Mouse (Mus musculus): ENCODE results near the gene Edc3. TPM values are rescaled to one million over a fixed set of nuclear protein-coding genes. Genes with fewer than 3 reads are reported as not detected.

The Edc3 gene
- polyA plus RNA-seq, 1 experiment from 2014 or later = 22.2 TPM

DNA sequence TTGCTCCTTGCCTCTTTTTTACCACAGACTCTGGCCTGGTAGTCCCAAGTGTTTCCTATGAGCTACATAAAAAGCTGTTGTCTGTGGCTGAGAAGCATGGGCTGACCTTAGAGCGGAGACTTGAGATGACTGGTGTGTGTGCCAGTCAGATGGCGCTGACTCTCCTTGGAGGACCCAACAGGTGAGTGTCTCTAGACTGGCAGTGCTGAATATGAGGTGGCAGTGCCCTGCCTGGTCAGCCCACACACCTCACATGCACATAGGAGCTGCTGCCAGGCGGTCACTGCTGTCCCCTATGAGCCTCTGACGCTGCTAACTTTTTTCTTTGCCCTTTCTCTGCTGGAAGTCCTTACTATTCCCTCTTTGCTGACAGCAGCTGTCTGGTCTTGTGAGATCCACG lies 31.5 kb downstream of the Edc3 start:
- Histone ChIP-seq H3K9me3 (ENCODE audit: control insufficient read depth, low read length) (no peaks in the 10 kb centered on the region), H3K4me3 (ENCODE audit: low read depth, low read length) (no peak overlapping the region), H3K36me3 (ENCODE audit: control insufficient read depth, insufficient read depth, low read length) (peaks cover 9% of the 10 kb centered on the region), H3K4me1 (replicated peaks; ENCODE audit: control insufficient read depth, insufficient read depth, low read length) (peaks cover 2% of the 10 kb centered on the region; the same call in 1 of the 2 replicates), H3K4me2 (no peak overlapping the region), H3K27ac (ENCODE audit: low read depth, low read length) (no peak overlapping the region), H3K9ac (ENCODE audit: low read depth, low read length) (no peak overlapping the region), H3K27me3 (replicated peaks; ENCODE audit: control insufficient read depth, insufficient read depth, low read length) (no peaks in the 10 kb centered on the region)
- no peak for ATAC-seq (replicated peaks; ENCODE audit: low FRiP score)
- no peak for DNase-seq (ENCODE audit: low spot score)
- 90% methylated on average over 5 of the region's 5 CpGs for WGBS

DNA sequence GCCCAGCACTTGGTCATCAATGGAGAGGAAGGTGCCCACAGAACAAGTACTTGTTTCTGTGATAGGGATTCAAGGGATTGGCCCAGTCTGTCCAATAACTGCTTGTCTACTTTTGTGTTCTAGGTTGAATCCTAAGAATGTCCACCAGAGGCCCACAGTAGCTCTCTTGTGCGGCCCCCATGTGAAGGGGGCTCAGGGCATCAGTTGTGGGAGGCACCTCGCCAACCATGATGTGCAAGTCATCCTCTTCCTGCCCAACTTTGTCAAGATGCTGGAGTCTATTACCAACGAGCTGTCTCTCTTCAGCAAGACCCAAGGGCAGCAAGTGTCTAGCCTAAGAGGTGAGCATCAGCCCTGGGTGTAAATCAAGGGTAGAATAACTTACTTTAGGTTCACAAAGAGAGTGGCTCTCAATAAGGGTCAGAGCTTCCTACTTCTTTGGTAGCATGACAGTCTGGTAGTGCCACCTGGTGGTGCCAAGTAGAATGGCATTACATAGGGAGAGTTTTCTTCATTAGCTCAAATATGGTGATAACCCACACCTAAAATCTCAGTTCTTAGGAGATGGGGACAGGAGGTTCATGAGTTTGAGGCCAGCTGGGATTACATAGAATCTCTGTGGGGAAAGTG lies 36.2 kb downstream of the Edc3 start:
- Histone ChIP-seq H3K4me1 (replicated peaks; ENCODE audit: control insufficient read depth, insufficient read depth, low read length) (no peaks in the 10 kb centered on the region), H3K4me3 (ENCODE audit: low read depth, low read length) (no peak overlapping the region), H3K27me3 (replicated peaks; ENCODE audit: control insufficient read depth, insufficient read depth, low read length) (no peaks in the 10 kb centered on the region), H3K4me2 (no peak overlapping the region), H3K9me3 (ENCODE audit: control insufficient read depth, low read length) (no peaks in the 10 kb centered on the region), H3K36me3 (ENCODE audit: control insufficient read depth, insufficient read depth, low read length) (peaks cover 42% of the 10 kb centered on the region), H3K27ac (ENCODE audit: low read depth, low read length) (no peak overlapping the region), H3K9ac (ENCODE audit: low read depth, low read length) (no peak overlapping the region)
- 69% methylated on average over 3 of the region's 3 CpGs for WGBS
- ATAC-seq (replicated peaks; ENCODE audit: low FRiP score) = no peak
- peak; percentile 34 for DNase-seq (ENCODE audit: low spot score)

DNA sequence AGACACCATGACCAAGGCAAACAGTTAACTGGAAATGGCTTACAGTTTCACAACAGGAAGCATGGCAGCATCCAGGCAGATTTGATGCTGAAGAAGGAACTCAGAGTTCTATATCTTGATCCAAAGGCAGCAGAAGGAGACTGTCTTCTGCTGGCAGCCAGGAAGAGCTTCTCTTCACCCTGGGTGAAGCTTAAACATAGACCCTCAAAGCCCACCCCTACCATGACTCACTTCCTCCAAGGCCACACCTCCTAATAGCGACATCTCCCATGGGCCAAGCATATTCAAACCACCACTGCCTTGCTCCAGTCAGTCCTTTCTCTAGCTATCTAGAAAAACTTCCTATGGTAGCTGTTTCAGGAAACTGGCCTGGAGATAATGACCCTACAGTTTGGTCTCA lies 38.7 kb downstream of the Edc3 start:
- Histone ChIP-seq H3K4me1 (replicated peaks; ENCODE audit: control insufficient read depth, insufficient read depth, low read length) (no peaks in the 10 kb centered on the region), H3K9ac (ENCODE audit: low read depth, low read length) (no peak overlapping the region), H3K27me3 (replicated peaks; ENCODE audit: control insufficient read depth, insufficient read depth, low read length) (no peaks in the 10 kb centered on the region), H3K4me3 (ENCODE audit: low read depth, low read length) (no peak overlapping the region), H3K36me3 (ENCODE audit: control insufficient read depth, insufficient read depth, low read length) (peaks cover 59% of the 10 kb centered on the region), H3K4me2 (no peak overlapping the region), H3K9me3 (ENCODE audit: control insufficient read depth, low read length) (no peaks in the 10 kb centered on the region), H3K27ac (ENCODE audit: low read depth, low read length) (no peak overlapping the region)
- ATAC-seq (replicated peaks; ENCODE audit: low FRiP score) (no peak), DNase-seq (ENCODE audit: low spot score) (no peak)
- 53% methylated on average over 1 of the region's 1 CpGs for whole genome bisulfite sequencing

DNA sequence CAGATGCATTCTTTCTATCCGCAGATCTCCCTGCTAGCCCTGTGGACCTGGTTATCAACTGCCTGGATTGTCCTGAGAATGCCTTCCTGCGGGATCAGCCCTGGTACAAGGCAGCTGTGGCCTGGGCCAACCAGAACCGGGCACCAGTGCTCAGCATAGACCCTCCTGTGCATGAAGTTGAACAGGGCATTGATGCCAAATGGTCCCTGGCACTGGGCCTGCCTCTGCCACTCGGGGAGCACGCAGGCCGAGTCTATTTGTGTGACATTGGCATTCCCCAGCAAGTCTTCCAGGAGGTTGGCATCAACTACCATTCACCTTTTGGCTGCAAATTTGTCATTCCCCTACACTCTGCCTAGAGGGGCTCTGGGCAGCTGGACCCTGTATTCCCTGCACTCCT lies 39.8 kb downstream of the Edc3 start:
- no peaks in the 10 kb centered on the region for H3K27me3 ChIP-seq (replicated peaks; ENCODE audit: control insufficient read depth, insufficient read depth, low read length)
- 94% methylated on average over 6 of the region's 6 CpGs for WGBS
- peaks cover 69% of the 10 kb centered on the region for H3K36me3 ChIP-seq (ENCODE audit: control insufficient read depth, insufficient read depth, low read length)
- no peaks in the 10 kb centered on the region for H3K4me1 ChIP-seq (replicated peaks; ENCODE audit: control insufficient read depth, insufficient read depth, low read length)
- H3K27ac ChIP-seq (ENCODE audit: low read depth, low read length) = no peak overlapping the region
- no peak overlapping the region for H3K9ac ChIP-seq (ENCODE audit: low read depth, low read length)
- no peak overlapping the region for H3K4me3 ChIP-seq (ENCODE audit: low read depth, low read length)
- DNase-seq (ENCODE audit: low spot score) (no peak), ATAC-seq (replicated peaks; ENCODE audit: low FRiP score) (no peak)
- no peak overlapping the region for H3K4me2 ChIP-seq
- no peaks in the 10 kb centered on the region for H3K9me3 ChIP-seq (ENCODE audit: control insufficient read depth, low read length)

DNA sequence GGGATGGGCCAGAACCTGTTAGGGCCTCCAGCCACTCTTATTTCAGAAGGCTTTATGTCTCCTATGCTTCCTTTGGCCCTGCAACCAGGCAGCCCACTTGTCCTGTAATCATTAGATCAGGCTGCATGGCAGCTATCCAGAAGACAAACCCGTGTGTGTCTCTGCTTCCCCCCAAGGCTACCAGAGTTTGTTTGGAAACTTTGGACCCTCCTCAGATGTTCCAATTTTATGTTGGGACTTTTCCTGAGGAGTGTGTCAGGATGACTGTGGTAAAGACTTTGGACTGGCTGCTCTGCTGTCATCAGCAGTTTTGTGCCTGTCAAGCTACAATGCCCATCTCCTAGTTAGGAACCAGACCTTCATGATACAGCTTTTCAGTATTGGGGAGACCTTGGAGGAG lies 40.5 kb downstream of the Edc3 start:
- Histone ChIP-seq H3K9ac (ENCODE audit: low read depth, low read length) (no peak overlapping the region), H3K27me3 (replicated peaks; ENCODE audit: control insufficient read depth, insufficient read depth, low read length) (no peaks in the 10 kb centered on the region), H3K27ac (ENCODE audit: low read depth, low read length) (no peak overlapping the region), H3K4me1 (replicated peaks; ENCODE audit: control insufficient read depth, insufficient read depth, low read length) (no peaks in the 10 kb centered on the region), H3K36me3 (ENCODE audit: control insufficient read depth, insufficient read depth, low read length) (peaks cover 76% of the 10 kb centered on the region), H3K4me3 (ENCODE audit: low read depth, low read length) (no peak overlapping the region), H3K9me3 (ENCODE audit: control insufficient read depth, low read length) (no peaks in the 10 kb centered on the region), H3K4me2 (no peak overlapping the region)
- 75% methylated on average over 1 of the region's 1 CpGs for WGBS
- no peak for ATAC-seq (replicated peaks; ENCODE audit: low FRiP score)
- no peak for DNase-seq (ENCODE audit: low spot score)

DNA sequence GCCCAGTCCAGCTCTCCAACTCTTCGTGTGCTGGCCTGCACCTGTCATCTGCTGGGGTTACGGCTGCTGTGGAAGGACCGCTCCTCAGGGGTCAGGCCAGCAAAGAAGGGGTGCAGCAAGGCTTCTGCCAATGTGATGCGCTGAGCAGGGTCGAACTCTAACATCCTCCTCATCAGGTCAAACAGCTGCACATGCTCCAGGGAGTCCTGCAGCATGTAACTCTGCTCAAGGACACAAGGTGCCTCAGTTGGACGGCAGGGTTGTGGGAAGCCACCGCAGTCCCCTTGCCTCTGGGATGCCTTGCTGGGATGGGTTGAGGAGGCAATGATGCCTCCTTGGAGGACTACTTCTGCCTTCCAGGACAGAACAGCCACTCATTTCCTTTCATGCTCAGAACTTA lies 42.6 kb downstream of the Edc3 start:
- Histone ChIP-seq H3K4me2 (no peak overlapping the region), H3K4me1 (replicated peaks; ENCODE audit: control insufficient read depth, insufficient read depth, low read length) (no peaks in the 10 kb centered on the region), H3K4me3 (ENCODE audit: low read depth, low read length) (no peak overlapping the region), H3K36me3 (ENCODE audit: control insufficient read depth, insufficient read depth, low read length) (peaks cover 91% of the 10 kb centered on the region), H3K27ac (ENCODE audit: low read depth, low read length) (no peak overlapping the region), H3K27me3 (replicated peaks; ENCODE audit: control insufficient read depth, insufficient read depth, low read length) (no peaks in the 10 kb centered on the region), H3K9ac (ENCODE audit: low read depth, low read length) (no peak overlapping the region), H3K9me3 (ENCODE audit: control insufficient read depth, low read length) (no peaks in the 10 kb centered on the region)
- WGBS = 89% methylated on average over 7 of the region's 7 CpGs
- ATAC-seq (replicated peaks; ENCODE audit: low FRiP score) (no peak), DNase-seq (ENCODE audit: low spot score) (no peak)

DNA sequence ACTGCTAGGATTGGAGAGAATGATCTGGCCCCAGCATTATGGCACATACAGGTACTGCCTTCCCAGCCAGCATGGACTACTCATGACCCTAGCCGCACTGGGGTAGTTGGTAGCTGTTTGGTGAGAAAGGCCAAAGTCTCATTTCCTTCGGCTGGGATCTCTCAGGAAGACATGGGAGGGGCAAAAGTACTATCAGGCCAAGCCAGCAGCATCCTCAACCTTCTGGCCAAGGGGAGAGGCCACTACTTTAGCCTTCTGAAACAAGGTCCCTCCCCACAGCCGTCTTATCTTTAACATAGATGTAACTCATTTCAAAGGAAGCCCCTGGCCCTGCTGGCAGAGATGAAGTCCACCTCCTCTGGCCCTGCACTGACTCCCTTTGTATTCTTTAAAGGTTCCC lies 49.2 kb downstream of the Edc3 start:
- no peaks in the 10 kb centered on the region for H3K27me3 ChIP-seq (replicated peaks; ENCODE audit: control insufficient read depth, insufficient read depth, low read length)
- peak overlapping the region; percentile 41 for H3K9ac ChIP-seq (ENCODE audit: low read depth, low read length)
- H3K4me2 ChIP-seq = peak overlapping the region; percentile 60
- peaks cover 82% of the 10 kb centered on the region for H3K36me3 ChIP-seq (ENCODE audit: control insufficient read depth, insufficient read depth, low read length)
- H3K4me3 ChIP-seq (ENCODE audit: low read depth, low read length) = peak overlapping the region; percentile 30
- peak overlapping the region; percentile 88 for H3K27ac ChIP-seq (ENCODE audit: low read depth, low read length)
- 40% methylated on average over 3 of the region's 3 CpGs for WGBS
- peak; percentile 55 for DNase-seq (ENCODE audit: low spot score)
- H3K9me3 ChIP-seq (ENCODE audit: control insufficient read depth, low read length) = no peaks in the 10 kb centered on the region
- peaks cover 39% of the 10 kb centered on the region for H3K4me1 ChIP-seq (replicated peaks; ENCODE audit: control insufficient read depth, insufficient read depth, low read length)
- peak; percentile 84 for ATAC-seq (replicated peaks; ENCODE audit: low FRiP score)

DNA sequence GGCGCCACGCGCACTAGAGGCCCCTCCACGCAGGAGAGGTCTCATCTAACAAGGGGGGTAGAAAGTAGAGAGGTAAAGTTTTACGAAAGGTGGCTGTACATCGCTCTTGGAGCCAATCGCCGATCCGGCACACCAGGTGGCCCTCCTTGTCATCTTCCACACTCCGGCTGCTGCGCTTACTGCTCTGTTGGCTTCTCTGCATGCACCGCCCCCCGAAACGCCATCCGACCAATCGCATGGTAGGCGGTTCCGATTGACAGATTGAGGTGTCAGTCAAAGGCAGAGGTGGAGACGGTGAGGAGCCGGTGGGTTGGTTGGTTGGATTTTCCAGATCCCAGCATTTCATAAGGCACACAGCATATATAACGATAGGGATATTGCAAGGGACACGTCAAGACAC lies 50.2 kb downstream of the Edc3 start:
- H3K27ac ChIP-seq (ENCODE audit: low read depth, low read length) = peak overlapping the region; percentile 88
- H3K36me3 ChIP-seq (ENCODE audit: control insufficient read depth, insufficient read depth, low read length) = peaks cover 73% of the 10 kb centered on the region
- 85% methylated on average over 22 of the region's 22 CpGs for WGBS
- H3K4me2 ChIP-seq = peak overlapping the region; percentile 60
- H3K4me3 ChIP-seq (ENCODE audit: low read depth, low read length) = peak overlapping the region; percentile 30
- H3K27me3 ChIP-seq (replicated peaks; ENCODE audit: control insufficient read depth, insufficient read depth, low read length) = no peaks in the 10 kb centered on the region
- H3K9ac ChIP-seq (ENCODE audit: low read depth, low read length) = peak overlapping the region; percentile 42; the same call in 1 of the 2 replicates
- ATAC-seq (replicated peaks; ENCODE audit: low FRiP score) = no peak
- H3K4me1 ChIP-seq (replicated peaks; ENCODE audit: control insufficient read depth, insufficient read depth, low read length) = peaks cover 48% of the 10 kb centered on the region
- H3K9me3 ChIP-seq (ENCODE audit: control insufficient read depth, low read length) = no peaks in the 10 kb centered on the region
- no peak for DNase-seq (ENCODE audit: low spot score)

DNA sequence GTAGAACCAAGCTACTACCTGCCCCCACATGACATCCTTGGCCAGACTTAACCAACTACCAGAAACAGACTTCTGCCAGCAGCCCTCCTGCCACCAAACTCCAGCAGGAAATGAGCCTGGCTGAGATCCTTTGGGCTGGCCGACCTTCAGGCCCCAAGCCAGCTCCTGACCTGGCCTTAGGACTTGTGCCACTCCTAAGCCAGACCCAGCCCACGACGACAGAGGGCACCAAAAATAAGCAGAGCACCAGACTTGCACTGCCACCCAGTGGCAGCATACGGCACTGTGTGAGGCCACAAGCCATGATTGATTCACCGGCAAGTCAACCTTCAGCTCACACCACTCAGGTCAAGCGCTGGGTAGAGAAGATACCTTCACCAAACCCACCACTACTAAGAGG lies 50.9 kb downstream of the Edc3 start:
- ATAC-seq (replicated peaks; ENCODE audit: low FRiP score) = peak; percentile 27; the same call in 1 of the 2 replicates
- no peaks in the 10 kb centered on the region for H3K9me3 ChIP-seq (ENCODE audit: control insufficient read depth, low read length)
- peaks cover 65% of the 10 kb centered on the region for H3K36me3 ChIP-seq (ENCODE audit: control insufficient read depth, insufficient read depth, low read length)
- peaks cover 52% of the 10 kb centered on the region for H3K4me1 ChIP-seq (replicated peaks; ENCODE audit: control insufficient read depth, insufficient read depth, low read length)
- 22% methylated on average over 6 of the region's 6 CpGs for WGBS
- no peak overlapping the region for H3K4me3 ChIP-seq (ENCODE audit: low read depth, low read length)
- H3K9ac ChIP-seq (ENCODE audit: low read depth, low read length) = no peak overlapping the region
- DNase-seq (ENCODE audit: low spot score) = peak; percentile 61
- H3K27me3 ChIP-seq (replicated peaks; ENCODE audit: control insufficient read depth, insufficient read depth, low read length) = no peaks in the 10 kb centered on the region
- peak overlapping the region; percentile 60 for H3K4me2 ChIP-seq
- H3K27ac ChIP-seq (ENCODE audit: low read depth, low read length) = peak overlapping the region; percentile 88

All from liver, embryonic 11.5 days (tissue).